Mouse (Mus musculus): ENCODE measurements around the gene Csnk1g2. TPM values are rescaled to one million over a fixed set of nuclear protein-coding genes. Genes with fewer than 3 reads are reported as not detected.

Csnk1g2 gene
- total and polyA plus RNA-seq, 2 experiments from 2014 or later, result 94.1 to 127 TPM

DNA sequence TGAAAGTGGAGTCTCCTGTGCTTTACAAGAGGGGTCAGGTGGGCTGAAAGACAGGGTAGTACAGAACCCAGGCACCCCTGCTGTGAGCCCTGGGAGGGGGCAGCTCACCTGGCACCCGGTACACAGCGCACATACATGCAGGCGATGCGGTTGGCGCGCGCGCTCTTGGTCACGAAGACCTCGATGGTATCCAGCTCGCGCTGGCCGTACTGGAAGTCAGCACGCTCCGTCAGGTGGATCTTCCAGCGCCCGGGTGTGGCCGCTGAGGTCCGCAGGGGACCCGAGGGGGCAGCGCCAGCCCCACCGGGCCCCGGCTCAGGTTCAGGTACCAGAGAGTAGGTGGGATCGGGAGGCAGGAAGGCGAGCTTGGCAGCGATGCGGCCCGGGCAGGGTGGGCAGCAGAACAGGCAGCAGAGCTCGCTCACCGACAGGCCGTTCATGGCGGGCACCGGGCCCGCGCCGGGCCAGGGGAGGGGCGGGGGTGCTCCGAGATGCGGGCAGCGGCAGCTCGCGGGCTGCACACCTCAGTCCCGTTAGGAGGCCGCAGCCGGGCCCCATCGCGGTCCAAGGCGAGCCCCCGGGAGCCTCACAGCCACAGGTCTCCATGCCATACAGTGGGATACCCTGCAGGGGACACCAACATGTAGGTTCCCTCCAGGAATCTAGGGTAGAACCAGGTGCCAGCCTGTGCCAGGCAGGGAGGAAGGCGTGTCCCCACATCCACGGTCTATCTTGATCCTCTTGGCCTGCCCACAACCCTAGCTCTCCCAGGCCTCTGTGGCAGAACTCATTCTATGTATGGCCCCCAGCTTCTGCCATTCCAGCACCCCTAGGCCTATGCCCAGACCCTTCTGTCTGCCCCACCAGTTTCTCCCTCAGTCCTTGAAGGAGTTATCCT, 36.0 kb upstream of the Csnk1g2 start:
- Histone ChIP-seq H3K4me3 (ENCODE audit: low read depth, low read length) (no peak overlapping the region), H3K36me3 (ENCODE audit: insufficient read depth) (peaks cover 25% of the 10 kb centered on the region), H3K27me3 (ENCODE audit: insufficient read depth, low read length) (no peaks in the 10 kb centered on the region), H3K4me2 (ENCODE audit: low read depth) (no peak overlapping the region; the same call in 1 of the 2 replicates), H3K9me3 (ENCODE audit: low read length) (no peaks in the 10 kb centered on the region), H3K4me1 (ENCODE audit: insufficient read depth) (peaks cover 10% of the 10 kb centered on the region), H3K9ac (no peak overlapping the region), H3K27ac (ENCODE audit: low read depth, low read length) (no peak overlapping the region)
- no peak for TF ChIP-seq CTCF (IDR thresholded peaks at IDR 0.05; ENCODE audit: low read depth)
- DNase-seq (no peak), ATAC-seq (no peak)
- 96% methylated on average over 48 of the region's 51 CpGs for WGBS

DNA sequence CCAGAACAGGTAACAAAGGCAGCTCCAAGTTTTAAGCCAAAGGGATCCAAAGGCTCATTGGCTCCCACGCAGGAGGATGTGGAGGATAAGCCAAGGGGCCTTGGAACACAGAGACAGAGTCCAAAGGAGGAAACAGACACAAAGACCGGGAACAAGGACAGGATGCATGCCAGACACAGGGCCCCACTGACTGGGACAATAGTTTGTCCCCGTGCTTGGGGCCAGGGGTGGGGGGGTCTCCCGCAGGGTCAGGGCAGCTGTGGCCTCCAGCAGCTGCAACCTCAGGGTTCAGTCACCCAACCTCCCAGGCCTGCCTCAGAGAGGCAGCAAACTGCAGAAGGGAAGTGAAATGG, 35.4 kb upstream of the Csnk1g2 start:
- peaks cover 10% of the 10 kb centered on the region for H3K4me1 ChIP-seq (ENCODE audit: insufficient read depth)
- no peak for TF ChIP-seq CTCF (IDR thresholded peaks at IDR 0.05; ENCODE audit: low read depth)
- H3K4me3 ChIP-seq (ENCODE audit: low read depth, low read length), result no peak overlapping the region
- H3K27me3 ChIP-seq (ENCODE audit: insufficient read depth, low read length), result no peaks in the 10 kb centered on the region
- WGBS, result 51% methylated on average over 4 of the region's 4 CpGs
- DNase-seq (no peak), ATAC-seq (no peak)
- H3K9ac ChIP-seq, result no peak overlapping the region
- no peak overlapping the region; the same call in 1 of the 2 replicates for H3K4me2 ChIP-seq (ENCODE audit: low read depth)
- no peaks in the 10 kb centered on the region for H3K9me3 ChIP-seq (ENCODE audit: low read length)
- peaks cover 25% of the 10 kb centered on the region for H3K36me3 ChIP-seq (ENCODE audit: insufficient read depth)
- no peak overlapping the region for H3K27ac ChIP-seq (ENCODE audit: low read depth, low read length)

GRCm38 (mm10) chr10:80589127-80589878, 33.3 kb upstream of the Csnk1g2 start:
- ATAC-seq (no peak), DNase-seq (no peak)
- H3K4me2 ChIP-seq (ENCODE audit: low read depth), result peak overlapping the region; percentile 98
- no peaks in the 10 kb centered on the region for H3K27me3 ChIP-seq (ENCODE audit: insufficient read depth, low read length)
- no peak for TF ChIP-seq CTCF (IDR thresholded peaks at IDR 0.05; ENCODE audit: low read depth)
- H3K4me3 ChIP-seq (ENCODE audit: low read depth, low read length), result peak overlapping the region; percentile 86
- WGBS, result 21% methylated on average over 12 of the region's 12 CpGs
- H3K4me1 ChIP-seq (ENCODE audit: insufficient read depth), result peaks cover 10% of the 10 kb centered on the region
- H3K36me3 ChIP-seq (ENCODE audit: insufficient read depth), result peaks cover 11% of the 10 kb centered on the region
- peak overlapping the region; percentile 90 for H3K9ac ChIP-seq
- no peak overlapping the region for H3K27ac ChIP-seq (ENCODE audit: low read depth, low read length)
- no peaks in the 10 kb centered on the region for H3K9me3 ChIP-seq (ENCODE audit: low read length)

- no peak for TF ChIP-seq CTCF (IDR thresholded peaks at IDR 0.05; ENCODE audit: low read depth)
- 2% methylated on average over 64 of the region's 73 CpGs for WGBS
- peaks cover 10% of the 10 kb centered on the region for H3K4me1 ChIP-seq (ENCODE audit: insufficient read depth)
- peak within 1 kb of the TSS; percentile 98 for H3K4me2 ChIP-seq (ENCODE audit: low read depth)
- ATAC-seq (peak; percentile 99), DNase-seq (peak; percentile 97)
- H3K4me3 ChIP-seq (ENCODE audit: low read depth, low read length), result peak within 1 kb of the TSS; percentile 86
- peaks cover 11% of the 10 kb centered on the region; the same call in 1 of the 2 replicates for H3K36me3 ChIP-seq (ENCODE audit: insufficient read depth)
- H3K9ac ChIP-seq, result peak within 1 kb of the TSS; percentile 90
- H3K9me3 ChIP-seq (ENCODE audit: low read length), result no peaks in the 10 kb centered on the region
- no peaks in the 10 kb centered on the region for H3K27me3 ChIP-seq (ENCODE audit: insufficient read depth, low read length)
- H3K27ac ChIP-seq (ENCODE audit: low read depth, low read length), result peak within 1 kb of the TSS; percentile 75
Observed at GRCm38 (mm10) chr10:80589879-80590854, 32.5 kb upstream of the Csnk1g2 start, which contains the start of gene Abhd17a. TSS of gene Abhd17a (minus strand) at chr10:80590341.

- Histone ChIP-seq H3K4me3 (ENCODE audit: low read depth, low read length) (no peak overlapping the region), H3K9me3 (ENCODE audit: low read length) (no peaks in the 10 kb centered on the region), H3K36me3 (ENCODE audit: insufficient read depth) (no peaks in the 10 kb centered on the region), H3K27me3 (ENCODE audit: insufficient read depth, low read length) (no peaks in the 10 kb centered on the region; the same call in 1 of the 2 replicates), H3K9ac (no peak overlapping the region), H3K4me1 (ENCODE audit: insufficient read depth) (no peaks in the 10 kb centered on the region), H3K27ac (ENCODE audit: low read depth, low read length) (no peak overlapping the region), H3K4me2 (ENCODE audit: low read depth) (no peak overlapping the region)
- no peak for DNase-seq
- 45% methylated on average over 4 of the region's 4 CpGs for WGBS
- TF ChIP-seq CTCF (IDR thresholded peaks at IDR 0.05; ENCODE audit: low read depth), result no peak
- no peak for ATAC-seq
Observed at GRCm38 (mm10) chr10:80596318-80596717, 26.3 kb upstream of the Csnk1g2 start.

GRCm38 (mm10) chr10:80602698-80603325, 19.8 kb upstream of the Csnk1g2 start, which contains the start of the genes Scamp4 and Adat3:
TSS of gene Scamp4 (plus strand) at chr10:80602872.
TSS of gene Adat3 (plus strand) at chr10:80602880.
- DNase-seq (peak; percentile 98), ATAC-seq (peak; percentile 98)
- 1% methylated on average over 54 of the region's 54 CpGs for WGBS
- peak within 1 kb of the TSS; percentile 93 for H3K27ac ChIP-seq (ENCODE audit: low read depth, low read length)
- H3K4me1 ChIP-seq (ENCODE audit: insufficient read depth), result peaks cover 12% of the 10 kb centered on the region; the same call in 1 of the 2 replicates
- peak within 1 kb of the TSS; percentile 57 for H3K9ac ChIP-seq
- H3K4me3 ChIP-seq (ENCODE audit: low read depth, low read length), result peak within 1 kb of the TSS; percentile 64
- H3K4me2 ChIP-seq (ENCODE audit: low read depth), result peak within 1 kb of the TSS; percentile 66
- H3K9me3 ChIP-seq (ENCODE audit: low read length), result no peaks in the 10 kb centered on the region
- peaks cover 18% of the 10 kb centered on the region for H3K36me3 ChIP-seq (ENCODE audit: insufficient read depth)
- no peaks in the 10 kb centered on the region; the same call in 1 of the 2 replicates for H3K27me3 ChIP-seq (ENCODE audit: insufficient read depth, low read length)
- 0 out of 2 replicates have a peak, but pooled peaks have one; percentile 7 for TF ChIP-seq CTCF (IDR thresholded peaks at IDR 0.05; ENCODE audit: low read depth)
